Mouse (Mus musculus) liver, embryonic 16.5 days (tissue): ENCODE results near the gene Slc25a51. TPM values are rescaled to one million over a fixed set of nuclear protein-coding genes. Genes with fewer than 3 reads are reported as not detected.
"Not testable (repeated sequence)": the region's sequence is repeated elsewhere in the genome, so short reads cannot be mapped to it uniquely, and the experiment has no call there.

Source experiments
- ATAC-seq: fragments of 200-750 bp; cut with Nextera tagmentation; 2 replicates; pipeline ENCODE4 v1.8.0; 2017; ENCODE audit warnings: low read depth, mild to moderate bottlenecking, moderate number of reproducible peaks, moderate library complexity
- H3K27ac ChIP-seq: fragments of 300-500 bp; sonication (generic); 2 replicates; pipeline ENCODE4 v1.5.1; 2014; ENCODE audit warnings: mild to moderate bottlenecking, low read length
- H3K27me3 ChIP-seq: fragments of 300-500 bp; sonication (generic); 2 replicates; pipeline ENCODE4 v1.6.1; 2014; ENCODE audit warnings: low read depth, low read length, mixed read lengths; ENCODE audit not compliant: control insufficient read depth, insufficient read depth
- H3K36me3 ChIP-seq: fragments of 300-500 bp; sonication (generic); 2 replicates; pipeline ENCODE4 v1.6.1; 2014; ENCODE audit warnings: mild to moderate bottlenecking; ENCODE audit not compliant: control insufficient read depth, insufficient read depth
- H3K4me1 ChIP-seq: fragments of 300-500 bp; sonication (generic); 2 replicates; pipeline ENCODE4 v1.6.1; 2014; ENCODE audit warnings: low read depth, low read length, mixed read lengths; ENCODE audit not compliant: control insufficient read depth
- H3K4me2 ChIP-seq: fragments of 300-500 bp; sonication (generic); 2 replicates; pipeline ENCODE4 v1.6.1; 2014; ENCODE audit warnings: low read depth, low read length, mixed read lengths
- H3K4me3 ChIP-seq: fragments of 300-500 bp; sonication (generic); 2 replicates; pipeline ENCODE4 v1.5.1; 2014; ENCODE audit warnings: low read depth, mild to moderate bottlenecking, low read length
- H3K9ac ChIP-seq: fragments of 300-500 bp; sonication (generic); 2 replicates; pipeline ENCODE4 v1.6.1; 2014; ENCODE audit warnings: low read depth, low read length
- H3K9me3 ChIP-seq: fragments of 300-500 bp; sonication (generic); replicated peaks from 2 replicates; pipeline ENCODE4 v1.6.1; 2016; ENCODE audit warnings: low read length; ENCODE audit not compliant: control insufficient read depth
- WGBS: fragments of 180-500 bp; shearing (Covaris S2); extraction: QIAGEN DNeasy Blood & Tissue Kit; methylation state at CpG from one replicate; pipeline ENCODE4 v1.1.7; 2014; ENCODE audit not compliant: insufficient replicate concordance; 5-methylcytosine and 5-hydroxymethylcytosine counted together
- polyA plus RNA-seq: library from polyadenylated mRNA; unstranded; fragments of >200 nt; fragmentation: Nextera tagmentation; extraction: Ambion mirVana; gene quantifications from 2 replicates; pipeline ENCODE4 v1.2.1, GENCODE M21; 2015

The Slc25a51 gene
- polyA plus RNA-seq, 1 experiment from 2014 or later = 79.3 TPM

DNA sequence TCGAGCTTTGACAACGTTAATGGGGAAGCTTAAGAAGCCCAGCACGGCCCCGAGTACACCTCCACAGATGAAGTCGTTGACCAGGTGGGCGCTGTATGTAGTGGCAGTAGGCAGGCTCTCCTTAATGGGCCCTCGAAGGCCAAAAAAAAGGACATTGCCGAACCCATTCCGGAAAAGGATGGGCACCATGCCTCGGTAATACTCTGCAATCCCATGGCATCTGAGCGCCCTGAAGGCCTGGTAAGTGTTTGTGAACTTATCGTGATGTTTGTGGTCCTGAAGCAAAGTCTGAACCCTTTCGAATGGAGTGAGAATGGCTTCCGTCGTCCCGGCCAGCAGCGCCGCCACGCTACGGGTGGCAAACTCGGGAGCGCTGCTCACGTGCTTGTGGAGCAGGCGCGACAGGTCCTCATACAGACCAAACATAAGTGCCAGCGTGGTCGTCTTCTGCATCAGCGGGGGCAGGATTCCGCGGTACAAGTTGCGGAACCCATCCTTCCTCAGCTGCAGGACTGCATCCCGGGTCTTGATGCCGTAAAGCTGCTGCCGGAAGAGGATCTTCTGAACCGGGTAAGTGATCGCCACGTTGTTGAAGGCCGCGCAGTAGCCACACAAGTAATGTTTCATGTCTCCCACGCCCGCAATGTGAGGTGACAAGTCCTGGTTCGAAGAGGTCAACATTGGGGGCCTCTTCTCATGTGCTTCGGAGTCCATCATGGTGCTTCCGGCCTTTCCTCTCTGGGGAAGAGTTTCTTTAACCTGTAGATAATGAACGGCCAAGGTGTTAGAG, 8.9 kb downstream of the Slc25a51 start:
- WGBS = 93% methylated on average over 45 of the region's 45 CpGs
- Histone ChIP-seq H3K4me3 (no peak overlapping the region), H3K4me2 (no peak overlapping the region), H3K4me1 (peaks cover 30% of the 10 kb centered on the region), H3K9ac (no peak overlapping the region), H3K36me3 (peaks cover 54% of the 10 kb centered on the region), H3K9me3 (no peaks in the 10 kb centered on the region), H3K27ac (no peak overlapping the region), H3K27me3 (no peaks in the 10 kb centered on the region)
- no peak for ATAC-seq

DNA sequence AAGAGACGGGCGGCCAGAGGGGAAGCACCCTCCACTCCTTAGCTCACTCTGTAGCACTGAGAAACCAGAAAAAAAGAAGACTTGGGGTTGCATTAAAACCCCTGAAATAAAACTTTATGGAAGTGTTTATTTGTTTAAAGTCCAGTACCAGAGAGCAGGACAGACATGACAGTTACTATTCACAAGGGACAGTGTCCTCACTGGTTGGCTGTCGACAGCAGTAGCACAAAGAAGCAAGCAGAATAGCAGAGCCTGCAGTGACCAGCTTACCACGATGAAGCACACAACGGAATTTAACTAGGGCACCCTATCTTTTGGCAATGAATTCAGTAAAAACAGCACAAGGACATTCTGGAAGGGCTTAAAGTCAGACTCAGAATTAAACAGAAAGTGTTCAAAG, 10.3 kb downstream of the Slc25a51 start:
- ATAC-seq, H3K4me2 ChIP-seq, H3K9me3 ChIP-seq, H3K4me3 ChIP-seq, H3K27ac ChIP-seq, H3K27me3 ChIP-seq, H3K9ac ChIP-seq: not testable (repeated sequence)
- Histone ChIP-seq H3K4me1 (peaks cover 18% of the 10 kb centered on the region), H3K36me3 (peaks cover 46% of the 10 kb centered on the region)
- WGBS = 75% methylated on average over 5 of the region's 5 CpGs

- not testable (repeated sequence) for H3K27ac ChIP-seq, H3K4me1 ChIP-seq, H3K27me3 ChIP-seq, H3K4me2 ChIP-seq, H3K9ac ChIP-seq, H3K4me3 ChIP-seq, H3K9me3 ChIP-seq, ATAC-seq
- WGBS = 24% methylated on average over 6 of the region's 6 CpGs
- peaks cover 36% of the 10 kb centered on the region for H3K36me3 ChIP-seq
These were observed 12.4 kb downstream of the Slc25a51 start for GRCm38 (mm10) chr4:45396211-45396610.

DNA sequence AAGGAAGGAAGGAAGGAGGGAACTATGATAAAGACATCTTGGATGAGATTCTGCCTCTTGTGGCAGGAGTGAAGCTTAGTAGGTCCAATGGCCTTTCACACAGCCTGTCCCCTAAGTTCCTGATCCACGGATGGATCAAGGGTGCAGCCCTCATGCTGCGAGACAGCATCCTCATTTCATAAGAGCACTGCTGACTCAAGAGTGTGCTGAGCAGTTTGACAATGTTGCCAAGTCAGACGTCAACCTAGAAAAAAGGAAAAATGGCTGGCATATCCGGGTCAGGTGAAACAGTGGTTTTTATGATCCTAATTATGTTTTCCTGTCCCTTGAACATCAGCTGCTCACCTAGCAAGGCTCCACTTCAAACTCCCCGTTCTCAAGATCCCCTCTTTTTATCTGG, 14.9 kb downstream of the Slc25a51 start:
- H3K4me2 ChIP-seq = no peak overlapping the region
- H3K4me1 ChIP-seq = peaks cover under 1% of the 10 kb centered on the region; the same call in 1 of the 2 replicates
- no peaks in the 10 kb centered on the region for H3K9me3 ChIP-seq
- ATAC-seq = no peak
- no peaks in the 10 kb centered on the region for H3K27me3 ChIP-seq
- no peak overlapping the region for H3K27ac ChIP-seq
- H3K9ac ChIP-seq = no peak overlapping the region
- H3K36me3 ChIP-seq = peaks cover 14% of the 10 kb centered on the region
- WGBS = 65% methylated on average over 5 of the region's 5 CpGs
- no peak overlapping the region for H3K4me3 ChIP-seq

DNA sequence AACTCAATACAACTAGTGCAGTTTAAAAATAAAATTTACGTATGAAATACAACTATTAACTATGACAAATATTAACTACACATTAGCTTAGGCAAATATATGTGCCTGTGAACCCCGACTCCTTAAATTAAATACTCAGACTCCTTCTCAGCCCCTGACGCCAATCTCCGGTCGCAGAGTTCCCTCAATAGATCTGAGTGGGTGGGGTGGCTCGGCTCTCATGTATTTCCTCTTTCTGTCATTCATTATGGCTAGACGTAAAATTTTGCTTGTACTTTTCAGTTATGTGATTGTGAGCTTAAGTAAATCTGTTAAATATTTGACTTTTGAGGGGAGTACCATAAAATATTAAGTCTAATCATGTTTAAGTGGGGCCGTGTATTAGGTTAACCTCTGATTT, 15.6 kb downstream of the Slc25a51 start:
- WGBS = 33% methylated on average over 8 of the region's 8 CpGs
- H3K4me2 ChIP-seq = no peak overlapping the region
- H3K9ac ChIP-seq = no peak overlapping the region
- H3K36me3 ChIP-seq = peaks cover 9% of the 10 kb centered on the region
- ATAC-seq = no peak
- H3K4me3 ChIP-seq = no peak overlapping the region
- H3K4me1 ChIP-seq = no peaks in the 10 kb centered on the region
- H3K27me3 ChIP-seq = no peaks in the 10 kb centered on the region
- H3K9me3 ChIP-seq = no peaks in the 10 kb centered on the region
- no peak overlapping the region for H3K27ac ChIP-seq

GRCm38 (mm10) chr4:45392572-45392971, 16.0 kb downstream of the Slc25a51 start:
- ATAC-seq = no peak
- Histone ChIP-seq H3K4me1 (no peaks in the 10 kb centered on the region), H3K27ac (no peak overlapping the region), H3K27me3 (no peaks in the 10 kb centered on the region), H3K9ac (no peak overlapping the region), H3K9me3 (no peaks in the 10 kb centered on the region), H3K4me3 (no peak overlapping the region), H3K36me3 (peaks cover 5% of the 10 kb centered on the region; the same call in 1 of the 2 replicates), H3K4me2 (no peak overlapping the region)
- WGBS = 62% methylated on average over 11 of the region's 11 CpGs

GRCm38 (mm10) chr4:45392099-45392498, 16.5 kb downstream of the Slc25a51 start:
- no peaks in the 10 kb centered on the region for H3K4me1 ChIP-seq
- H3K9ac ChIP-seq = no peak overlapping the region
- peaks cover 5% of the 10 kb centered on the region; the same call in 1 of the 2 replicates for H3K36me3 ChIP-seq
- no peaks in the 10 kb centered on the region for H3K27me3 ChIP-seq
- no peak overlapping the region for H3K4me3 ChIP-seq
- 54% methylated on average over 4 of the region's 4 CpGs for WGBS
- no peak overlapping the region for H3K4me2 ChIP-seq
- ATAC-seq = no peak
- no peaks in the 10 kb centered on the region for H3K9me3 ChIP-seq
- no peak overlapping the region for H3K27ac ChIP-seq

- not testable (repeated sequence) for H3K4me1 ChIP-seq, H3K9ac ChIP-seq, H3K4me2 ChIP-seq, H3K27ac ChIP-seq, H3K27me3 ChIP-seq, H3K9me3 ChIP-seq, ATAC-seq, H3K4me3 ChIP-seq, H3K36me3 ChIP-seq
- 76% methylated on average over 5 of the region's 5 CpGs for WGBS
These were observed 21.3 kb downstream of the Slc25a51 start for GRCm38 (mm10) chr4:45387296-45387695.

GRCm38 (mm10) chr4:45382133-45382532, 26.4 kb downstream of the Slc25a51 start:
- 67% methylated on average over 2 of the region's 2 CpGs for WGBS
- ATAC-seq = not testable (repeated sequence)

More at GRCm38 (mm10) chr4:45382133-45382532, 26.4 kb downstream of the Slc25a51 start:
- not testable (repeated sequence) for H3K4me3 ChIP-seq, H3K4me1 ChIP-seq, H3K36me3 ChIP-seq, H3K27me3 ChIP-seq, H3K4me2 ChIP-seq, H3K9ac ChIP-seq, H3K9me3 ChIP-seq, H3K27ac ChIP-seq
